Mouse (Mus musculus) MEL-GATA-1-ER (cell line): ENCODE results near the gene Ggt6.

ENCODE experiments used
- DNase-seq: peaks from one replicate; pipeline ENCODE4 v3.0.0-alpha.2; 2012; ENCODE audit warnings: low read depth; ENCODE audit errors: extremely low read depth

Ggt6 gene

GRCm38 (mm10) chr11:72434963-72435693 is at the start of gene Ggt6:
TSS of gene Ggt6 (plus strand) at chr11:72435526.
- no peak for DNase-seq

- no peak for DNase-seq
Observed at GRCm38 (mm10) chr11:72388113-72388529, 47.2 kb upstream of the Ggt6 start.

- no peak for DNase-seq
Observed at GRCm38 (mm10) chr11:72389407-72390142, 45.8 kb upstream of the Ggt6 start.

DNA sequence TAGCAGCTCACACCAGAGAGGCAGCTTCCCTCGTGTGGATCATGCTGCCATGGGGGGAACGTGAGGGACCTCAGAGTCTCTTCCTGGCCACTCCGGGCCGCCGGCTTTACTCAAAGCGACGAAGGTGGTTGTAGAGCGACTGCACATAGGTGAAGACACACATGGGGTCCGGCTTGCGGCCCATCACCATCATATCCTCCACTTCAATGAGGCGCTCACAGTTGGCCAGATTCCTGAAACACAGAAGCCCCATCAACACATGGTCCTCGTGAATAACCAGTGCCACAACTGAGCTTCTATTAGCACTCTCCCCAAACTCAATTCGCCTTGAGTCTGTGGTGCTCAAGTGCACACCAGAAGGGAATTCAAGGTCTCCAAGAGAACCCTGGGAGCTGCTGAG is 44.1 kb upstream of the Ggt6 start:
- DNase-seq = no peak

- no peak for DNase-seq
Observed at GRCm38 (mm10) chr11:72393243-72393642, 42.1 kb upstream of the Ggt6 start.

DNA sequence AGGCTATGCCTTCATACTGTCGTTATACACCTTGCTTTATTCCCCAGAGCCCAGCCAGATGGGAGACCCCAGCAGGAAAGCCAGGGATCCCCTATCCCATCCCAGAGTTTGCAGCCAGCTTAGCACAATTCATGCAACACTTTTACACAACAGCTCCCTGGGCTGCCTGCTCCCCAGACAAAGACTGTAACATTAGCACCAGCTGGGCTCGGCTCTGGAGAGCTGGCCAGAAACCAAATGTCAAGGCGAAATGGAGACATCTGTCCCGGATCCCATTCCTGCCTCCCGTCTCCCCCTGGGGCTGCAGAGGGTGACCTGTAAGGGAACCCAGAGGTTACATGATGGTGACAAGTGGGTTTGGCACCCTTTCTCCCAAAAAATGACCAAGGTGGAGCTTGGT is 41.7 kb upstream of the Ggt6 start:
- no peak for DNase-seq

DNA sequence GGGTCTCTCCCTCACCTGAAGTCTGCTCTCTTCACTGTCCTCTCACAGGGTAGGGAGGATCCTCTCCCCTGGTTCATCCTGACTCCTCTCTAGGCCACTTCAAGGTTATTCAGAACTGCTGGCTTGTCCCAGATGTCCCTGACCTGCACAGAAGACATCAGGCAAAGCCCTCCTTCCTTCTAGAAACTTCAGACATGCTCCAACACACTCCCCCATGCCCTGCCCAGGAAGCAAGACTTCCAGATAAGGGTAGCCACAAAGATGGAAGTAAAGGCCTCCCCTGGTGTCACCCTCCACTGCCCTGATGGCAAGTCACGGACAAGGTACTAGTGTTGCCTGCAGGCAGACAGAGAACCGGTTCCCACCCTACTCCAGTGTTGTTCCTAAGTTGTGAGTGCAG is 40.6 kb upstream of the Ggt6 start:
- no peak for DNase-seq

DNA sequence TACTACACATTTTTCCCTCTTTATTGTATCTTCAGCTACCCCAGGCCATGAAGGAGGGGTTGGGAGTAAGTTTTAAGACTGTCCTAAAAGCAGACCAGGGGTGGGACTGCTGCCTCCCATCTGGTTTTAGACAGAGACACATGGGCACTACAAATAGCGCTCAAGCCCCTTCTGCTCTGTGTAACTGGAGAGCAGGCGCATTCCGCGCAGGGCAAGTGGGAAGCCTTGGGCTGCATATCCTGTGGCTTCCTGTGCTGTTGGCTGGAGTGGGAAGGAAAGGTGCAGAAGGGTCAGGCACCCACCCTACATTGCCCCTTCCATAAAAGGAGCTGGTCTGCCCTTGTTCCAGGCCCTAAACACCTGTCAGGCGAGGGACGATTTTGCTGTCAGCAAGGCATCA is 39.7 kb upstream of the Ggt6 start:
- no peak for DNase-seq

- no peak for DNase-seq
Observed at GRCm38 (mm10) chr11:72396621-72397020, 38.7 kb upstream of the Ggt6 start.

DNA sequence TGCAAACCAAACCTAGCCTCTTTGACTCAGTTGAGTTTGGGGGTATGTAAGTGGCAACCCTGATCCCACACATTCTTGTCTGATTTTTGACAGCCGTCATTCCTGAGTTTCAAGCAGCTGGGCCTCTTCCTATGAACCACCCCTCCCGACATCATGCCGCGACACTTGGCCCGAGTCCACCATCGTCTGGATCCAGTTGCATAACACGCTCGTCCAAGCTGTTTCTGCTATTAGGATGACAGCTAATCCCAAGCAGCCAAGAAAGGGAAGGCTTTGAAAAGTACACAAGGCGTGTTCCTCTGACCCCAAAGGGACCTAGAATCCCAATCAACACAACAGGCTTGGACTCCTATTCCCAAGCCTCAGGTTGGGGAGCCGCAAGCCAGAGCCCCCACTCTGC is 38.3 kb upstream of the Ggt6 start:
- DNase-seq = no peak

- no peak for DNase-seq
Observed at GRCm38 (mm10) chr11:72397811-72398525, 37.4 kb upstream of the Ggt6 start.

- DNase-seq = no peak
Observed at GRCm38 (mm10) chr11:72401068-72401467, 34.3 kb upstream of the Ggt6 start.

- no peak for DNase-seq
Observed at GRCm38 (mm10) chr11:72402017-72402416, 33.3 kb upstream of the Ggt6 start.

GRCm38 (mm10) chr11:72402969-72403368 is 32.4 kb upstream of the Ggt6 start:
- no peak for DNase-seq

DNA sequence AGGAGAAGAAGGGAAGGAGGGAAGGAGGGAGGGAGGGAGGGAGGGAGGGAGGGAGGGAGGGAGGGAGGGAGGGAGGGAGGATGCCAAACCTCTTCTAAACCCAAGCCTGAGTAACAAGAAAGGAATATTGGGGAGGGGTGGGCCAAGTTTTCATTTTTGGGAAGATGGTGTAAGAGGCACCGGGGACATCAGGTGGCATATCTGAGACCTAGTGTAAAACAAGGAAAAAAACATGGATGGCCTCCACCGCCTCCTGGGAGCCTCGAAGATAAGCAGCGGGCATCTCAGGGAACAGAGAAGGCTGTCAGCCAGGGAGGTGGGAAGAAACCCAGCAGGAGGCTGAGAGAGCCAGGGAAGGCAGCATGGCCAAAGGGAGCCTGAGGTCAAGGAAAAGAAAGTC is 29.8 kb upstream of the Ggt6 start:
- DNase-seq = no peak

DNA sequence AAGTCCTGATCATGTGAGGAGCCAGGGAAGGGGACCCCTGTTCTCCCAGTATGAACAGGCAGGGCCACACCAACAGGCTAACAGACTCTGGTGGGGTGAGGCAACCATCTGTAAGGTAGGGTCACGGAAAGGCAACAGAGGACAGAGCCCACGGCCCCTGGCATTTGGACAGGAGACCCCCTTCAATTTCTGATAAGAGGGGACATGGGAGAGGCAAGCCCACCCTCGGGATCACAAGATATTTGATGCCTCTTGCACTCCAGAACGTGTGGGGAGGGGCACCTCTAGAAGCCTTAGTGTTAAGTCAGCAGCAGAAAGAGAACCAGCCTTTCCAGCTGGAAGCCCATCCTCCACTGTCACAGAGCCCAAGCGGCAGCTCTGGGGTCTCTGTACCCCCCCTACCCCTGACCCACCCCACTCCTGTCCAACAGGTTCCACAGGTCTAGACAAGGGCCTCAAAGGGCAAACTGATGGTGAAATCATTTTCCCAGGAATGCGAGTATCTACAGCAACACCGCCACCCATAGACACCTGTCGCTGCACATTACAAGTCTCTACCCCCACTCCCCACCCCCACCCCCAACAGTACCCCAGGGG is 29.1 kb upstream of the Ggt6 start:
- no peak for DNase-seq

GRCm38 (mm10) chr11:72407081-72407480 is 28.2 kb upstream of the Ggt6 start:
- DNase-seq = no peak

DNA sequence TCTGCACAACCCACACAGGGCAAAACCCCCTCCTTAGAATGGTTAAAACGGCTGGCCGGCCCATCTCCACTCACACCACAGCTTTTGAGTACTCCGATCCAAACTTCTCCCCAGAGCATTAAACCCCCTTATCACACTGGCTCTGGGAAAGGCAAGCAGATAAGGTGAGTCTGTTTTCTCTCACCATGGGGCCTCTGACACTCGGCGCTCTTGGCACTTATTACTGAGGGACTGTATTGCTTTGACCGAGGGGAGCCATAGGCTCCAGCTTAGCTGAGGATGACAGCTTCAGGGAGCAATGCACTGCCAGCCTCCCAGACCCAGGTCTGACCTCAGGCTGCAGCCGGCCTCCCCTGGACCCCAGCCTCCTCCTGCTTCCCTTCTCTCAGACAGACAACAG is 27.8 kb upstream of the Ggt6 start:
- no peak for DNase-seq

GRCm38 (mm10) chr11:72408451-72409170 is 26.7 kb upstream of the Ggt6 start:
- DNase-seq = no peak

DNA sequence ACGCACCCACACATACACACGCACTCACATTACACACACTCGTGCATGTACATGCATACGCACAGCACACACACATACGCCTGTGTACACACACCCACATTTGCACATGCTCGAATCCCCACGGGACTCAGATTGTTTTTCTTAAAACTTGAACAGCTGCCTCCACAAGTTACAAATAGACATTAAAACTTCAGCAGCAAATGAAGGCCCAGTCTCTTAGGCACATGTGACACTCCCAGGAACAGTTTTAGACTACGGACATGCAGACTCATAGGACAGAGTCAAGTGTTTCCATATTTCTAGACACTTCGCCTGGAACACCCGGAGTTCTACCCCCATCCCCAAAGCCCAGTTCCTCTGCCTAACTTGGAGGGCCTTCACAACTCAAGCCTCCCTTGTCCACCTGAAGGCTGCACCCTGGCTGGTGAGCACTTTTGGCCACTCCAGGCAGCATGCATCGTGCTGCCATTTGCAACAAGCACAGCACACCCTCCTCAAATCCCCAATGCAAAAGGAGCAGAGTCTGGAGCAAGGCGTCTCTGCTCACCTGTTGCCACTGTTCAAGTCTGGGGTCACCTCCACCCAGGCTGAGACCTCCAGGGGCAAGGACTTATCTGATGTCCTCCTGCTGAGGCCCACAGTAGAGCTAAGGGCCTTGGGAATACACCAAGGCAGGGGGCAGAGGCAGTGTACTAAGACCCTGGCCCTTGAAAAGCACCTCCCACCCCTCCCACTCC is 25.5 kb upstream of the Ggt6 start:
- DNase-seq = no peak
